Mouse (Mus musculus) C2C12 (cell line): ENCODE data around the gene Piwil4. TPM values are rescaled to one million over a fixed set of nuclear protein-coding genes. Genes with fewer than 3 reads are reported as not detected.

ENCODE experiments used
- H3K27me3 ChIP-seq: one replicate; pipeline ENCODE4 v1.6.1; 2011; ENCODE audit not compliant: control insufficient read depth, insufficient read depth, insufficient read length
- H3K36me3 ChIP-seq: one replicate; pipeline ENCODE4 v1.6.1; 2011; ENCODE audit not compliant: control insufficient read depth, insufficient read depth
- H3K4me3 ChIP-seq: one replicate; pipeline ENCODE4 v1.5.1; 2011; ENCODE audit warnings: mild to moderate bottlenecking, control low read depth; ENCODE audit not compliant: poor library complexity, insufficient read depth, severe bottlenecking
- H3K79me2 ChIP-seq: one replicate; pipeline ENCODE4 v1.6.1; 2011; ENCODE audit not compliant: control insufficient read depth, insufficient read depth
- H3K79me3 ChIP-seq: one replicate; pipeline ENCODE4 v1.6.1; 2011; ENCODE audit warnings: low read depth, control low read depth
- H3ac ChIP-seq: one replicate; pipeline ENCODE3; 2011; ENCODE audit warnings: low read depth; ENCODE audit not compliant: control insufficient read depth, insufficient read length
- CEBPB ChIP-seq: IDR thresholded peaks from one replicate; pipeline ENCODE4 v1.6.1; 2011; ENCODE audit warnings: low read depth, mild to moderate bottlenecking, control low read depth, moderate library complexity
- CTCF ChIP-seq: IDR thresholded peaks from one replicate; pipeline ENCODE4 v1.5.1; 2011; ENCODE audit not compliant: control insufficient read depth, insufficient read depth, insufficient read length
- FOSL1 ChIP-seq: IDR thresholded peaks from one replicate; pipeline ENCODE4 v1.8.0; 2011; ENCODE audit warnings: mild to moderate bottlenecking, low read length; ENCODE audit not compliant: poor library complexity, insufficient read depth, severe bottlenecking
- MAX ChIP-seq: IDR thresholded peaks from one replicate; pipeline ENCODE4 v1.6.1; 2011; ENCODE audit warnings: mild to moderate bottlenecking, control low read depth
- MYOD1 ChIP-seq: IDR thresholded peaks from one replicate; pipeline ENCODE4 v1.6.1; 2011; ENCODE audit warnings: low read depth; ENCODE audit not compliant: control insufficient read depth, insufficient read length
- MYOG ChIP-seq: IDR thresholded peaks from one replicate; pipeline ENCODE4 v1.6.1; 2011; ENCODE audit not compliant: control insufficient read depth, insufficient read length; ENCODE audit errors: extremely low read depth
- USF1 ChIP-seq: IDR thresholded peaks from one replicate; pipeline ENCODE4 v1.6.1; 2011; ENCODE audit warnings: low read depth, mild to moderate bottlenecking, control low read depth, moderate library complexity
- polyA plus RNA-seq: library from polyadenylated mRNA; unstranded; fragments of >200 nt; fragmentation: generic; extraction: Trizol; gene quantifications from one replicate; pipeline ENCODE4 v1.2.1, GENCODE M21; 2012; ENCODE audit warnings: missing spikeins

Piwil4 gene
- polyA plus RNA-seq, 1 experiment: 0.23 TPM

DNA sequence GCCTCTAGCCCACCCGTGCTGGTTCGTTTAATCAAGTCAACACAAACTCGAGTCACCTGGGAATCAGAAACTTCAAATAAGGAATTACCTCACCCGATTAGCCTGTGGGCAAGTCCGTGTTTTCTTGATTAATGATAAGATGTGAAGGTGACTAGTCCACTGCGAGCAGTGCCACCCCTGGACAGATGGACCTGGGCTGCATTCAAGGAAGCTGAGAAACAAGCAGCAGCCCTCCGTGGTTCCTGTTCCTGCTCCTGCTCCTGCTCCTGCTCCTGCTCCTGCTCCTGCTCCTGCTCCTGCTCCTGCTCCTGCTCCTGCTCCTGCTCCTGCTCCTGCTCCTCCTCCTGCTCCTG is 41.3 kb downstream of the Piwil4 start:
- Histone ChIP-seq H3K27me3 (no peaks in the 10 kb centered on the region), H3K4me3 (no peak overlapping the region), H3K36me3 (no peaks in the 10 kb centered on the region), H3ac (no peak overlapping the region), H3K79me3 (no peaks in the 10 kb centered on the region), H3K79me2 (no peaks in the 10 kb centered on the region)
- TF ChIP-seq MAX (no peak), MYOG (no peak), USF1 (no peak), CEBPB (no peak), FOSL1 (no peak), CTCF (no peak)

DNA sequence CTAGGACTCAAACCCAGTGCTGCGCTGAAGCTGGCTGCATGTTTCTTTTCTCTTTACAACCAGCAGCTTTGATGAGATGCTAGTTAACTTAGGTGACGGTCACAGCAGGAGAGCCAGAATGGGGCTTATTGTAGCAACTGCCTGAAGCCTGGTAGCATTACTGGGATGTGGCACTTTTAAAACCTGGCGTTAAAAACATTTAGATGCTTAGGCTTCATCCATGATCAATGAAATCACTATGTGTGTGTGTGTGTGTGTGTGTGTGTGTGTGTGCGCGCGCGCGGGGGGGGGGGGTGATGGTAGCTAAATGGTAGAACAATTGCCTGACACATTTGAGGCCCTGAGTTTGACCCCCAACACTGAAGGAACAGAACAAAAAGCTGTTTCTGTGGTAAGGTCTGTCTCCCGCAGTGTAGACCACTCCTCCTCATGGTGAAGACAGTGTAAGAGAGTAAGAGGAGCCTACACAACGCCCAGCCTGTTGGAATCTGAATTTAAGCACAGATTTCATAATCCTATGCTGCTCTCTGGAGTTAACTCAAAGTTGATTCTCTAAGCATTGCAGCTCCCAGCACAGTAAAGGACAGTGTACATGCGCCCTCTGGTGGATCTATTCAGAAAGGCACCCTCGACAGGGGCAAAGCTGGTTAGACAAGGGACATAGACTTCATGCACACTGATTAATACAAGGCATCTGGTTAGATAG is 41.8 kb downstream of the Piwil4 start:
- Histone ChIP-seq H3K79me3 (no peaks in the 10 kb centered on the region), H3K36me3 (no peaks in the 10 kb centered on the region), H3K27me3 (peaks cover 3% of the 10 kb centered on the region), H3ac (no peak overlapping the region), H3K79me2 (no peaks in the 10 kb centered on the region), H3K4me3 (no peak overlapping the region)
- TF ChIP-seq CTCF (peak; percentile 86), CEBPB (no peak)

DNA sequence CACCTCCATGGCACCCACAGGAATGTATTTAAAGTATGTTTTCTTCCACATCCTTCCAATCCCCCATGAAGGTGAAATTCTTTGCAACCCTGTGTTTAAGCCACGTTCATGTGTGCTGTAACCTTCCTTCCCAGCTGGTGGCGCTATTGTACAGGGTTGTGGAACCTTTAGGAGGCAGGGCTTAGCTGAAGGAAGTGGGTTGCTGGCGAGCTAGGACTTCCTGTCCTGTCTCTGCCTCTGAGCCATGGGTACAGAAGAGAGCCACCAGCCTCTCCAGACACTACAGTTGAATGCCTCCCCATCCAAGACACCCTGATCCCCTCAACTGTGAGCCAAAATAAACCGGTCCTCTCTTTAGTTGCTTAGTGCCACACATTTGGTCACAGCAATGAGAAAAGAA is 42.6 kb downstream of the Piwil4 start:
- no peak overlapping the region for H3K4me3 ChIP-seq
- no peak for TF ChIP-seq USF1
- TF ChIP-seq CEBPB: no peak
- peak; percentile 37 for TF ChIP-seq CTCF
- no peak for TF ChIP-seq FOSL1
- TF ChIP-seq MAX: no peak
- no peaks in the 10 kb centered on the region for H3K79me2 ChIP-seq
- no peak overlapping the region for H3ac ChIP-seq
- H3K27me3 ChIP-seq: peaks cover 3% of the 10 kb centered on the region
- H3K79me3 ChIP-seq: no peaks in the 10 kb centered on the region
- no peaks in the 10 kb centered on the region for H3K36me3 ChIP-seq

DNA sequence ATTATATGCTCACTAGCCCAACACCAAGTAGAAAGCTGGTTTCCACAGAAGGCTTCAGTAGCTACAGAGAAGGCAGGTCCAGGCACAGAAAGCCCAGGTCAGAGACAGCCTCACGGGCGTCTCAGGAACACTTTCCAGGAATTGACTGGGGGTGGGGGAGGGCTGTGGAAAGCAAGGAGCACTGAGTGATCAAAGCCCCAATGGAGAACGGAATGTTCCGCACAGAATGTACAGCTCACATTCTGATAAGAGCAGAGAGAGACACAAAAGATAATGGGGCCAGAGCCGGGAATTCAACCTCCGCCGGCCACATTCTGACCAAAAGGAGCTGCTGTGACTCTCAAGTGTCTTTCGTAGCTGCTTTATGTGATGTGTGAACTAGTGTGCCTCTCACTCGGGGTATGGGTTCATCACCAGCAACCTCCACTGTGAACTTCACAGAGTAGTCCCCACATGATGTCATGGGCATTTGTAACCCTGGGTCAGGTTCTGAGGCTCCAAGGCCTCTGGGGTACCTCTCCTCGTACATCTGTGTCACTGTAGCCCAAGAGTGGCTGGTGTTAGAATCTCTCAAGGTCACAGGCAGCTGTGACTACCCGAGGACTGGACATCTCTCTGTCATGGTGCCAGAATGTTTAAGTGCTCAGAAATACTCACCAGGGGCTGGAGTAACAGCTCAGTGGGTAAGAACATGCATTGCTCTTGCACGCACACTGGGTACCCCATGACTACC is 51.0 kb downstream of the Piwil4 start:
- H3K79me2 ChIP-seq: no peaks in the 10 kb centered on the region
- no peak for TF ChIP-seq MAX
- TF ChIP-seq FOSL1: no peak
- no peak for TF ChIP-seq USF1
- TF ChIP-seq CEBPB: no peak
- no peak for TF ChIP-seq MYOG
- TF ChIP-seq MYOD1: no peak
- no peak for TF ChIP-seq CTCF
- H3K79me3 ChIP-seq: no peaks in the 10 kb centered on the region
- H3K4me3 ChIP-seq: no peak overlapping the region
- H3ac ChIP-seq: no peak overlapping the region
- peaks cover 3% of the 10 kb centered on the region for H3K27me3 ChIP-seq
- no peaks in the 10 kb centered on the region for H3K36me3 ChIP-seq

DNA sequence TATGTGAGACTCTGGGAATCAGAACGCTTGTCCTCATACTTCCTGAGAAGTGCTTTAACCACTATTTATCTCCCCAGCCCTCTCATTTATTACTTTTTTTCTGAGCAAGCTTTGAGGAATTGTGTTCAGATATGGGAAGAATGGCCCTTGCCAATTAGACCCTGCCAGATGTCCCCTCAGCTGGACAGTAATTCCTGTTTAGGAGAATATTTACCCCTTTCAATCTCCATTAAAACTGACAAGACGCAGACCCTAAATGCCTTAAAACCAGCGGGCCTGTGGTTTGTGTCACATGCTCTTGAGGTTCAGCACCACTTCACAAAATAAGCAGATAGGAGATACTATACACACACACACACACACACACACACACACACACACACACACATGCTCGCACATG is 56.2 kb downstream of the Piwil4 start:
- peaks cover 6% of the 10 kb centered on the region for H3K27me3 ChIP-seq
- H3ac ChIP-seq: no peak overlapping the region
- H3K79me3 ChIP-seq: no peaks in the 10 kb centered on the region
- no peaks in the 10 kb centered on the region for H3K36me3 ChIP-seq
- H3K79me2 ChIP-seq: no peaks in the 10 kb centered on the region
- no peak overlapping the region for H3K4me3 ChIP-seq
- no peak for TF ChIP-seq USF1
- TF ChIP-seq CTCF: no peak
- TF ChIP-seq FOSL1: no peak
- no peak for TF ChIP-seq MYOD1
- TF ChIP-seq MYOG: no peak
- no peak for TF ChIP-seq MAX
- TF ChIP-seq CEBPB: no peak

DNA sequence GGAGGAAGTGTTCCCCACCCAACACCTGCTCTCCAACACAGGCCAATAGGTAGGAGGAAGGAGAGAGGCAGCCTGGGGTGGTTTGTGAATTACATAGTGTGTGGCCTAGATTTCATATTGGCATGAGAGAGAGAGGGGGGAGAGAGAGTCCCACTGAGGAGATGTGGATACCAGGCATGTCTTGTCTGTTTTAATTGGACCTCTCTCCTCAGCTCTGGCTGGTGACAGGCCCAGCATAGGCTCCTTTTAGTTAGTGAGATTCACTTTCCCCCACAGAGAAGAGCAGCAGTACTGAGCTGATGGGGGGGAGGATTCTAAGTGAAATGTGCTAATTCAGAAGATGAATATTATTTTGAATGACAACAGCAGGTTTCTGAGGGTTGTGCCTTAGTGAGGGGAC is 57.8 kb downstream of the Piwil4 start:
- Histone ChIP-seq H3K27me3 (peaks cover 9% of the 10 kb centered on the region), H3ac (no peak overlapping the region), H3K79me3 (no peaks in the 10 kb centered on the region), H3K79me2 (no peaks in the 10 kb centered on the region), H3K36me3 (no peaks in the 10 kb centered on the region), H3K4me3 (no peak overlapping the region)
- TF ChIP-seq FOSL1: no peak
- no peak for TF ChIP-seq CEBPB
- TF ChIP-seq CTCF: no peak
- TF ChIP-seq USF1: no peak
- no peak for TF ChIP-seq MAX
- TF ChIP-seq MYOD1: no peak
- TF ChIP-seq MYOG: no peak
